Mouse (Mus musculus) limb, embryonic 11.5 days (tissue): ENCODE results near the gene Abl2. TPM values are rescaled to one million over a fixed set of nuclear protein-coding genes. Genes with fewer than 3 reads are reported as not detected.
"Not testable (repeated sequence)": the region's sequence is repeated elsewhere in the genome, so short reads cannot be mapped to it uniquely, and the experiment has no call there.

Experiments used
- ATAC-seq: fragments of 200-750 bp; cut with Nextera tagmentation; 2 replicates; pipeline ENCODE4 v1.8.0; 2017; ENCODE audit warnings: low read depth; ENCODE audit not compliant: insufficient number of reproducible peaks, low FRiP score, low TSS enrichment
- DNase-seq: peaks from one replicate; pipeline ENCODE4 v3.0.0-alpha.2; 2015; ENCODE audit warnings: low spot score
- H3K27ac ChIP-seq: fragments of 300-500 bp; sonication (generic); replicated peaks from 2 replicates; pipeline ENCODE4 v1.5.1; 2014; ENCODE audit warnings: low read depth, mild to moderate bottlenecking, low read length
- H3K27me3 ChIP-seq: fragments of 300-500 bp; sonication (generic); 2 replicates; pipeline ENCODE4 v1.6.1; 2014; ENCODE audit warnings: mild to moderate bottlenecking, low read length, mixed read lengths; ENCODE audit not compliant: control insufficient read depth, insufficient read depth
- H3K36me3 ChIP-seq: fragments of 300-500 bp; sonication (generic); 2 replicates; pipeline ENCODE4 v1.6.1; 2014; ENCODE audit warnings: mild to moderate bottlenecking, low read length, moderate library complexity, mixed read lengths; ENCODE audit not compliant: control insufficient read depth, insufficient read depth
- H3K4me1 ChIP-seq: fragments of 300-500 bp; sonication (generic); 2 replicates; pipeline ENCODE4 v1.6.1; 2014; ENCODE audit warnings: low read length, mixed read lengths; ENCODE audit not compliant: control insufficient read depth, insufficient read depth
- H3K4me2 ChIP-seq: fragments of 300-500 bp; sonication (generic); 2 replicates; pipeline ENCODE4 v1.6.1; 2014; ENCODE audit warnings: low read depth, mild to moderate bottlenecking, moderate library complexity; ENCODE audit not compliant: severe bottlenecking
- H3K4me3 ChIP-seq: fragments of 300-500 bp; sonication (generic); 2 replicates; pipeline ENCODE4 v1.5.1; 2014; ENCODE audit warnings: low read depth, low read length
- H3K9ac ChIP-seq: fragments of 300-500 bp; sonication (generic); 2 replicates; pipeline ENCODE4 v1.6.1; 2014; ENCODE audit warnings: mild to moderate bottlenecking, low read length
- H3K9me3 ChIP-seq: fragments of 300-500 bp; sonication (generic); 2 replicates; pipeline ENCODE4 v1.6.1; 2016; ENCODE audit warnings: low read length; ENCODE audit not compliant: control insufficient read depth
- WGBS: fragments of 180-500 bp; shearing (Covaris S2); extraction: QIAGEN DNeasy Blood & Tissue Kit; methylation state at CpG from one replicate; pipeline ENCODE4 v1.1.7; 2014; 5-methylcytosine and 5-hydroxymethylcytosine counted together
- polyA plus RNA-seq: library from polyadenylated mRNA; unstranded; fragments of >200 nt; fragmentation: Nextera tagmentation; extraction: Ambion mirVana; gene quantifications from 2 replicates; pipeline ENCODE4 v1.2.1, GENCODE M21; 2014

Gene Abl2
- polyA plus RNA-seq, 1 experiment from 2014 or later, result 5.9 TPM

DNA sequence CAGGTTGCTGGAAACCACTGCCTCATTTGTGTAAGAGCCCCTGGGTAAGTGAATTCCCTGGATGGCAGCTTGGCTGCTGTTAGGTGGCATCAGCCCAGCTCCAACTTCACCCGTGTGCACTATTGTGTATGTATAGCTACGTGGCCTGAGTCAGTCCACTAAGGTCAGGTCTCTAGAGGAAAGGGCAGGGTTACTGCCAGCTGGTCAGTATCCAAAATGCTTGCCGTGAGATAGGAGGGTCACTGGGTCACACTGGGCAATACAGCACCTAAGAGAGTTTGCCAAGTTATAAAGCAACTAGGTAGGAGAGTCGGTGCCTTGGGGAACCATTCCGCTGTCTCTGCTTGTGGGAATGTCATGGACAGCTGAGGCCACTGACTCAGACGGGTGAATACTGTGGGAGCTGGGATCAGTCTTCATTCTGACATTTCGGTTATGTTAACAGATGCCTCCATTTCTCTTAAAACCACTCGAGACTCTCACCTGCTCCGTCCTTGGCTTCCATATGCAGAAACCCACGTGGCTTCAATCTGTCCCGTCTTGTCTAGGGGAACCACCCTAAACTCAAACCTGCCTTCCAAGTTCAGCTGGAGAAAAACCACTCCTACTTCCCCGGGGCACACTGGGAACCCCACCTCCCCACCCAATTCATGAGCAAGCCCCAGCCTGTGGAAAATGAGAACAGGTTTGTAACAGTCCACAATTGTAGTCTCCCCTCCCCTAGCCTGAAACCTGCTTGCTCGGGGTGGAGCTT is 101.5 kb downstream of the Abl2 start:
- Histone ChIP-seq H3K9ac (no peak overlapping the region), H3K4me1 (peaks cover 1% of the 10 kb centered on the region; the same call in 1 of the 2 replicates), H3K27me3 (no peaks in the 10 kb centered on the region), H3K9me3 (no peaks in the 10 kb centered on the region), H3K4me2 (no peak overlapping the region), H3K36me3 (no peaks in the 10 kb centered on the region; the same call in 1 of the 2 replicates), H3K27ac (no peak overlapping the region), H3K4me3 (no peak overlapping the region)
- 80% methylated on average over 13 of the region's 13 CpGs for whole genome bisulfite sequencing
- DNase-seq (no peak), ATAC-seq (no peak)

DNA sequence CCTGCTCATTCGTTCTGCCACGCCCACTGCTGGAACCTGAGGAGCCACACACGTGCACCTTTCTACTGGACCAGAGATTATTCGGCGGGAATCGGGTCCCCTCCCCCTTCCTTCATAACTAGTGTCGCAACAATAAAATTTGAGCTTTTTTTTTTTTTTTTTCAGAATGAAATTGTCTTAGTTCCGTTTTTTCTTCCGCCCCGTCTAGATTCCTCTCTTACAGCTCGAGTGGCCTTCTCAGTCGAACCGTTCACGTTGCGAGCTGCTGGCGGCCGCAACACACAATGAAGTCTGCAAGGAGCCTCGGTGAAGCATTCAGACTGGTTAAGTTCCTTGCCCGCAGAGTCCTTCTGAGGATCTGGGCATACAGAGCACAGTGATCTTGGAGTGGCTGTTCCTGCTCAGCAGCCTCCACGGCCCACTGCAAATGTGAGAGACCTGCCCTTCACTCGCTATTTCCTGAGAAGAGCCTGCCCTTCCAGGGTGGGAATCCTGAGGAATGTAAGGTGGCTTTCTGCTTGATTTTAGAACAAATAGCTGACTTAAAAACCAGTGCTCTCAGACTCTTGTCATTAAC is 102.2 kb downstream of the Abl2 start:
- not testable (repeated sequence) for ATAC-seq, H3K4me1 ChIP-seq, H3K4me2 ChIP-seq, H3K9me3 ChIP-seq, H3K27ac ChIP-seq, DNase-seq, H3K4me3 ChIP-seq, H3K36me3 ChIP-seq, H3K9ac ChIP-seq, H3K27me3 ChIP-seq
- WGBS, result 80% methylated on average over 19 of the region's 21 CpGs

DNA sequence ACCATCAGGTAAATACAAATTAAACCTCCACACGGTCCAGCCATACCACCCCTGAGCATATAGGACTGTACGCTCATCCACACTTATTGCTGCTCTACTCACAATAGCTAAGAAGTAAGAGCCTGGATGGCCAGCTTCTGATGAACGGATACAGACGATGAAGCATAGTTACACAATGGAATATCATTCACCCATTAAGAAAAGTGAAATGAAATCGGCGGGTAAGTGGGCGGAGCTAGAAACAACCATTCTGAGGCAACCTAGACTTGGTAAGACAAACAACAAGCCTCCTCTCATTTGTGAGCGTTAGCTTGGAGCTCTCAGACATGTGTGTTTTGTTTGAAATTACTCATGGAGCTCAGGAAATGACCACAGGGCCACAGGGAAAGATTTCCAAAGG is 107.2 kb downstream of the Abl2 start:
- H3K27me3 ChIP-seq, result no peaks in the 10 kb centered on the region
- H3K4me1 ChIP-seq, result peaks cover 4% of the 10 kb centered on the region; the same call in 1 of the 2 replicates
- no peak overlapping the region for H3K4me2 ChIP-seq
- 93% methylated on average over 8 of the region's 8 CpGs for WGBS
- no peak for ATAC-seq
- H3K9ac ChIP-seq, result no peak overlapping the region
- H3K4me3 ChIP-seq, result no peak overlapping the region
- no peaks in the 10 kb centered on the region for H3K36me3 ChIP-seq
- H3K27ac ChIP-seq, result no peak overlapping the region
- no peaks in the 10 kb centered on the region for H3K9me3 ChIP-seq
- no peak for DNase-seq

DNA sequence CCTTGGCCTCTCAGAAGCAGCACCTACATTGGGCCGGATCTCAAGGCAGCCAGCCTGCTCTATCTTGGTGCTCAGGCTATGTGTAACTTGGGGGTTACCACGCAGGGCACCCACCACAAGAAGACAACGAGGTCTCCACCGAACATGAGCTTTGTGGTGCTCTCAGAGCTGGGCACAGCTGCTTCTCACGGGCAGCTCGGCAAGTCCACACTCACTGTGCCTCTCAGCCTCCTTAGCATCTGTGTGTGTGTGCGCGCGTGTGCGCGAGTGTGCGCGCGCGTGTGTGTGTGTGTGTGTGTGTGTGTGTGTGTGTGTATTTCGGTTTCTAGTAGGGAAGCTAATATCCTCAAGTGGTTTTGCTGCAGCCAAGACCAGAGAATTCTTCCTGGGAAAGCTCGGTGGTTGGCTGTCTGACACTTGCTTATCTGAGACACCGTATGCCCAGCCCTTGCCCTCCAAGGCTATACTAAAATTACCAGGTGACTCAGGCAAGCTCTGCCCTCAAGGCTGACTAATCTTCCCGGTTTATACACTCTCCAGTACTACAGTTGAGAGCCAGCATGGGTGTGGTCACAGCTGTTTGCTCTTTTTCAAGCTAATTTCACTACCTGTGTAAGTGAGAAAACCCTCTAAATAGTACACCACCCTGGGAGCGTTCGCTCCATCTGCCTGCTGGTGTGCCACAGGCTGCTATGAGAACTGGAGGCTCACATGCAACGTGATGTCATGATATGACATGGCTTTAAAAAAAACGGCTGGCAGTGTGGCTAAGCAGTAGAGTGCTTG is 108.7 kb downstream of the Abl2 start:
- Histone ChIP-seq H3K9me3 (no peaks in the 10 kb centered on the region), H3K36me3 (no peaks in the 10 kb centered on the region), H3K27me3 (no peaks in the 10 kb centered on the region), H3K4me2 (no peak overlapping the region), H3K4me3 (no peak overlapping the region), H3K9ac (no peak overlapping the region), H3K27ac (no peak overlapping the region), H3K4me1 (peaks cover 4% of the 10 kb centered on the region; the same call in 1 of the 2 replicates)
- no peak for ATAC-seq
- WGBS, result 86% methylated on average over 23 of the region's 23 CpGs
- DNase-seq, result no peak

DNA sequence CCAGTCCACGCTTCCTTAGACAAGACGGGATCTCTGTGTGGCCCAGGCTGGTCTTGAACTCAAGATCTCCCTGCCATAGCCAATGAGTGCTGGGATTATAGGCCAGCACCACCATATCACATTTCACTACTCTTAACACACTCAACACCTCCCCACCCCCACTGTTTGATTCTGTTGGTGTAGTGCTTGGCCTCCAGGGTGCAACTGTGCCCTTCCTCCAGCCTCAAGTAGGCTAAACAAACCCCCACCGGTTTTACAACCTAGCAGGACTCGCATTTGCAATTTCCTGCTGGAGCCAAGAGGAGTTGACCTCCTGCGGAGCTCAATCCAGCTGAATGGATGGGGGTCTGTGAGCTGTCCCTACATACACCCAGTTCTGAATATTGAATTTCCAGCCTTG is 110.0 kb downstream of the Abl2 start:
- ATAC-seq (peak; percentile 49), DNase-seq (peak; percentile 60)
- Histone ChIP-seq H3K4me2 (no peak overlapping the region), H3K9me3 (no peaks in the 10 kb centered on the region), H3K27me3 (no peaks in the 10 kb centered on the region), H3K9ac (no peak overlapping the region), H3K36me3 (no peaks in the 10 kb centered on the region), H3K4me1 (peaks cover 5% of the 10 kb centered on the region; the same call in 1 of the 2 replicates), H3K27ac (0 out of 2 replicates have a peak overlapping the region, but pooled peaks have one; percentile 32), H3K4me3 (no peak overlapping the region)
- WGBS, result 17% methylated on average over 5 of the region's 5 CpGs

DNA sequence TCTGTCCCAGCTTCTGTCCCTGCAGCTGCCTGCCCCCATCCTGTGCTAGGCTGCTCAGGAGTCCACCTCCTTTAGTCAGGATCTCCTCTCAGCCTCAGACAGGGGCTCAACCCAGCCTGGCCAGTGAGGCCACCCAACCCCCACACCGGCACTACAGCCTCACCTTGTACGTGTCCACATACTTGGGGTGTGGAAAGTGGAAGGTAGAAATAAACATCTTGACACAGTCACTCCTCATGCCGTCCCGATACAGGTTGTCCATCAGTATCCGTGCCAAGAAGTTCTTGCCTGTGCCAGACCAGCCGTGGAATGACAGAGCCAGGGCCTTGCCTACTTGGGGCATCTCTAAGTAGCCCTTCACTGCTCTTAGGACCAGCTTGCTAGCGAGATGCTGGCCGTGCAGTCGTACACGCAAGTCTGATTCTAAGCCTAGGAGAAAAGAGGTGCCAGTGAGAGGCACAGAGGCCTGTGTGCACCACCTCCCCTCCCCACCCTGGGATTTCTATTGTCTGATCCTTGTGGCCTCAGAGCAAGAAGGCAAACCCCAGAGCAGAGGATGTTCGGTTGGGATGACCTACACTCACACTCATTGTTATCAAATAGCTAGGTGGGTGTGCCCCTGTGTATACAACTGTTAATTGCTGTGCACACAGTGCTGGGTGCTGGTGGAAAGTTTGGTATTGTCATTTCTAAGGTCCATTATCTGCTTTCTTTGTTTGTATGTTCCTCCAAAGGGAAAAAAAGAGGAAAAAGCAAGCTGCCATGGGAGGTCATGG is 110.8 kb downstream of the Abl2 start:
- Histone ChIP-seq H3K27me3 (0 out of 2 replicates have a peak, but pooled peaks cover 2% of the 10 kb centered on the region), H3K36me3 (no peaks in the 10 kb centered on the region), H3K4me1 (peaks cover 8% of the 10 kb centered on the region; the same call in 1 of the 2 replicates), H3K4me2 (no peak overlapping the region), H3K4me3 (no peak overlapping the region), H3K9ac (no peak overlapping the region), H3K27ac (peak overlapping the region; percentile 32; the same call in 1 of the 2 replicates), H3K9me3 (no peaks in the 10 kb centered on the region)
- DNase-seq (no peak), ATAC-seq (peak; percentile 55)
- 41% methylated on average over 11 of the region's 11 CpGs for WGBS

DNA sequence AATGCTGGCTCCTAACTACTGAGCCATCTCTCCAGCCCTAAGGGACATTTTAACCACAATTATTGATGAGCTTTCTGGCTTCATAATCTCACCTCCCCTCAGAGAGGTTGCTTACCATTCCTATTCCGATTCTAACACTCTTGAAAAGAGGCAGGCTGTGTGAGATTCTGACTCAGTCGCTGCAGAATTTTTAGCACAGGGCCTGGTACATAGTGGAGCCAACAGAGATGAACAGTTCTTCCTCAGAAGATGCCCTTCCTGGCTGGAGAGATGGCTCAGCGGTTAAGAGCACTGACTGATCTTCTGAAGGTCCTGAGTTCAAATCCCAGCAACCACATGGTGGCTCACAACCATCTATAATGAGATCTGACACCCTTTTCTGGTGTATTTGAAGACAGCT is 113.3 kb downstream of the Abl2 start:
- Histone ChIP-seq H3K4me2 (no peak overlapping the region), H3K4me1 (peaks cover 8% of the 10 kb centered on the region; the same call in 1 of the 2 replicates), H3K4me3 (no peak overlapping the region), H3K9me3 (no peaks in the 10 kb centered on the region), H3K36me3 (no peaks in the 10 kb centered on the region), H3K27me3 (0 out of 2 replicates have a peak, but pooled peaks cover 3% of the 10 kb centered on the region), H3K9ac (no peak overlapping the region), H3K27ac (no peak overlapping the region)
- WGBS, result 81% methylated on average over 3 of the region's 3 CpGs
- ATAC-seq, result no peak
- DNase-seq, result no peak
